Mouse (Mus musculus) thymus, postnatal 0 days (tissue): ENCODE data around the gene Fam241b. TPM values are rescaled to one million over a fixed set of nuclear protein-coding genes. Genes with fewer than 3 reads are reported as not detected.
"Not testable (repeated sequence)": the region's sequence is repeated elsewhere in the genome, so short reads cannot be mapped to it uniquely, and the experiment has no call there.

Experiments used
- DNase-seq: peaks from one replicate; pipeline ENCODE4 v3.0.0-alpha.2; 2015; ENCODE audit warnings: low spot score
- polyA plus RNA-seq: library from polyadenylated mRNA; unstranded; fragments of >200 nt; fragmentation: Nextera tagmentation; extraction: Ambion mirVana; gene quantifications from 2 replicates; pipeline ENCODE4 v1.2.1, GENCODE M21; 2015

Gene Fam241b
- polyA plus RNA-seq, 1 experiment from 2014 or later = 12.6 TPM

- DNase-seq = no peak
Observed at GRCm38 (mm10) chr10:62076248-62077134, 67.2 kb downstream of the Fam241b start.

GRCm38 (mm10) chr10:62071346-62071745 lies 72.4 kb downstream of the Fam241b start:
- DNase-seq = not testable (repeated sequence)

GRCm38 (mm10) chr10:62070636-62071035 lies 73.1 kb downstream of the Fam241b start:
- no peak for DNase-seq

GRCm38 (mm10) chr10:62069946-62070345 lies 73.8 kb downstream of the Fam241b start:
- no peak for DNase-seq

- no peak for DNase-seq
Observed at GRCm38 (mm10) chr10:62069398-62069797, 74.3 kb downstream of the Fam241b start.

- no peak for DNase-seq
Observed at GRCm38 (mm10) chr10:62068532-62068931, 75.2 kb downstream of the Fam241b start.

- DNase-seq = no peak
Observed at GRCm38 (mm10) chr10:62066213-62066612, 77.5 kb downstream of the Fam241b start.

- no peak for DNase-seq
Observed at GRCm38 (mm10) chr10:62062786-62063185, 80.9 kb downstream of the Fam241b start.

GRCm38 (mm10) chr10:62060969-62061678 lies 82.6 kb downstream of the Fam241b start:
- DNase-seq = no peak

GRCm38 (mm10) chr10:62060224-62060913 lies 83.4 kb downstream of the Fam241b start:
- DNase-seq = no peak

GRCm38 (mm10) chr10:62058508-62059375 lies 85.0 kb downstream of the Fam241b start:
- no peak for DNase-seq

Other genes starting within 250 kb of the Fam241b start
- 0.48 and 0.64 TPM in 2 replicates for gene Col13a1, start 164.8 kb downstream of the Fam241b start, polyA plus RNA-seq
- gene Neurog3, start 10.8 kb downstream of the Fam241b start, polyA plus RNA-seq = not detected in 2 replicates
- gene Tspan15, start 87.3 kb upstream of the Fam241b start, polyA plus RNA-seq = 3.7 and 4.5 TPM in 2 replicates
- 0.05 and 0.06 TPM in 2 replicates for gene Tacr2, start 108.5 kb upstream of the Fam241b start, polyA plus RNA-seq
- 37.2 and 37.4 TPM in 2 replicates for gene Hk1, start 236.0 kb upstream of the Fam241b start, polyA plus RNA-seq